Mouse (Mus musculus) embryonic facial prominence, embryonic 15.5 days (tissue): ENCODE results near the gene Cxcl12. TPM values are rescaled to one million over a fixed set of nuclear protein-coding genes. Genes with fewer than 3 reads are reported as not detected.
A peak's percentile ranks its signal among the peaks of the same experiment; 100 is the strongest.

Experiments
- ATAC-seq: fragments of 200-750 bp; cut with Nextera tagmentation; 2 replicates; pipeline ENCODE4 v1.8.0; 2017; ENCODE audit warnings: low read depth, moderate TSS enrichment; ENCODE audit not compliant: insufficient number of reproducible peaks, low FRiP score, low TSS enrichment
- H3K27ac ChIP-seq: fragments of 300-500 bp; sonication (generic); replicated peaks from 2 replicates; pipeline ENCODE4 v1.5.1; 2015; ENCODE audit warnings: mild to moderate bottlenecking, inconsistent platforms
- H3K27me3 ChIP-seq: fragments of 300-500 bp; sonication (generic); 2 replicates; pipeline ENCODE4 v1.6.1; 2015; ENCODE audit warnings: inconsistent platforms
- H3K36me3 ChIP-seq: fragments of 300-500 bp; sonication (generic); 2 replicates; pipeline ENCODE4 v1.6.1; 2015; ENCODE audit warnings: mild to moderate bottlenecking, inconsistent platforms
- H3K4me1 ChIP-seq: fragments of 300-500 bp; sonication (generic); 2 replicates; pipeline ENCODE4 v1.6.1; 2015; ENCODE audit warnings: inconsistent platforms
- H3K4me2 ChIP-seq: fragments of 300-500 bp; sonication (generic); replicated peaks from 2 replicates; pipeline ENCODE4 v1.6.1; 2015; ENCODE audit warnings: mild to moderate bottlenecking, inconsistent platforms
- H3K4me3 ChIP-seq: fragments of 300-500 bp; sonication (generic); replicated peaks from 2 replicates; pipeline ENCODE4 v1.5.1; 2015; ENCODE audit warnings: mild to moderate bottlenecking, inconsistent platforms
- H3K9ac ChIP-seq: fragments of 300-500 bp; sonication (generic); 2 replicates; pipeline ENCODE4 v1.6.1; 2015; ENCODE audit warnings: inconsistent platforms
- H3K9me3 ChIP-seq: fragments of 300-500 bp; sonication (generic); replicated peaks from 2 replicates; pipeline ENCODE4 v1.6.1; 2016; ENCODE audit warnings: inconsistent platforms
- WGBS: fragments of 180-500 bp; shearing (Covaris S2); methylation state at CpG from one replicate; pipeline ENCODE4 v1.1.7; 2015; 5-methylcytosine and 5-hydroxymethylcytosine counted together
- polyA plus RNA-seq: library from polyadenylated mRNA; unstranded; fragments of >200 nt; fragmentation: Nextera tagmentation; extraction: Ambion mirVana; gene quantifications from 2 replicates; pipeline ENCODE4 v1.2.1, GENCODE M21; 2015

Gene Cxcl12
- polyA plus RNA-seq: 261 TPM in 2 replicates

GRCm38 (mm10) chr6:117168321-117169011 lies at the start of gene Cxcl12:
Cxcl12 (plus strand) TSS chr6:117168535.
- Histone ChIP-seq H3K4me3 (peak within 1 kb of the TSS; percentile 59), H3K27me3 (peaks cover 43% of the 10 kb centered on the region), H3K27ac (peak within 1 kb of the TSS; percentile 40; the same call in 1 of the 2 replicates), H3K4me2 (peak within 1 kb of the TSS; percentile 68), H3K9ac (peak within 1 kb of the TSS; percentile 44), H3K9me3 (no peaks in the 10 kb centered on the region), H3K4me1 (peaks cover 36% of the 10 kb centered on the region), H3K36me3 (no peaks in the 10 kb centered on the region)
- under 1% methylated on average over 64 of the region's 64 CpGs for WGBS
- peak; percentile 61; the same call in 1 of the 2 replicates for ATAC-seq

- no peaks in the 10 kb centered on the region for H3K36me3 ChIP-seq
- no peak overlapping the region for H3K4me3 ChIP-seq
- H3K9me3 ChIP-seq: no peaks in the 10 kb centered on the region
- no peaks in the 10 kb centered on the region for H3K27me3 ChIP-seq
- H3K9ac ChIP-seq: no peak overlapping the region
- H3K4me1 ChIP-seq: peaks cover 5% of the 10 kb centered on the region
- H3K4me2 ChIP-seq: no peak overlapping the region
- H3K27ac ChIP-seq: no peak overlapping the region
- WGBS: 86% methylated on average over 3 of the region's 3 CpGs
- ATAC-seq: no peak
Measured at GRCm38 (mm10) chr6:117122074-117122473, 46.3 kb upstream of the Cxcl12 start.

- no peaks in the 10 kb centered on the region for H3K36me3 ChIP-seq
- no peak overlapping the region for H3K4me2 ChIP-seq
- no peak overlapping the region for H3K27ac ChIP-seq
- no peaks in the 10 kb centered on the region for H3K9me3 ChIP-seq
- no peak for ATAC-seq
- no peak overlapping the region for H3K9ac ChIP-seq
- H3K4me3 ChIP-seq: no peak overlapping the region
- 96% methylated on average over 1 of the region's 1 CpGs for WGBS
- no peaks in the 10 kb centered on the region for H3K27me3 ChIP-seq
- peaks cover 9% of the 10 kb centered on the region; the same call in 1 of the 2 replicates for H3K4me1 ChIP-seq
Measured at GRCm38 (mm10) chr6:117126356-117126755, 42.0 kb upstream of the Cxcl12 start.

DNA sequence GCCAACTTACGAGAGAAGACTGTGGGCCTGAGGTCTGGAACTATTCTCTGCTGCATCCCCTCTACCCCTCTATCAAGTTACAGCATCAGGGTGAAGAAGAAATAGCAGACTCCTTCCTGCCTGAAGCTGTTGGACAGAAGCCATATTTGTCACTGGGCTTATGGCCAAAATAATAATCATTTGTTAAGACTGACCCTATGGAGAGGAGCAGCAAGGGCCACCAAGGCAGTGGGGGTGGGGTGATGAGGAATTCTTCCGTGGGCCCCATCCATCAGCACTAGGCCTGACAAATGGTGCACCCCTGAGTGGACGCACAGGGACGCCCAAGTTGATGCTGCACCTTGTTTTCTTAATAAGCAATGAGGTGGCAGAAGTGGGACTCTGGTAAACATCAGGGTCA lies 38.9 kb upstream of the Cxcl12 start:
- Histone ChIP-seq H3K4me2 (no peak overlapping the region), H3K27me3 (no peaks in the 10 kb centered on the region), H3K27ac (no peak overlapping the region), H3K9ac (no peak overlapping the region), H3K4me3 (no peak overlapping the region), H3K36me3 (no peaks in the 10 kb centered on the region), H3K9me3 (no peaks in the 10 kb centered on the region), H3K4me1 (peaks cover 9% of the 10 kb centered on the region; the same call in 1 of the 2 replicates)
- 60% methylated on average over 4 of the region's 4 CpGs for WGBS
- no peak; the same call in 1 of the 2 replicates for ATAC-seq

GRCm38 (mm10) chr6:117130680-117131111 lies 37.6 kb upstream of the Cxcl12 start:
- Histone ChIP-seq H3K4me2 (no peak overlapping the region), H3K36me3 (no peaks in the 10 kb centered on the region), H3K27ac (no peak overlapping the region), H3K9me3 (no peaks in the 10 kb centered on the region), H3K27me3 (no peaks in the 10 kb centered on the region), H3K4me3 (no peak overlapping the region), H3K9ac (no peak overlapping the region), H3K4me1 (peaks cover 9% of the 10 kb centered on the region; the same call in 1 of the 2 replicates)
- ATAC-seq: no peak
- WGBS: 56% methylated on average over 15 of the region's 15 CpGs

DNA sequence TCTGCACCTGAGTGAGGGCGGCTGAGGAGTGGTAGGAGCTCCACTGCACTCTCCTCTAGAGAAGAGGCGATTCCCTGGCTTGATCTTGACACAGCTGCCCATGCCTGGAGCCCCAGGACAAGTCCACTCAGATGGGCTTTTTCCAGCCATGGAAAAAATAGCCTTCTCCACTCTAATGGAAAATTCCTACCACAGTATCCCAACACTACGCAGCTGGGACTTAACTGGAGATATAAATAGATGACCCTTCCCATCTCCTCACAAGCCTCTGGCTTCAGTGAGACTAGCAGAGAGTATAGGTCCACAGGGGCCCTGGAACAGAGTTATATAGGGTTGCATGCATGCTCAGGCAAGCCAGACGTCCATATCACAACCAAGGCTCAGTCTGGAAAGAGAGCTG lies 33.8 kb upstream of the Cxcl12 start:
- H3K36me3 ChIP-seq: no peaks in the 10 kb centered on the region
- WGBS: 66% methylated on average over 4 of the region's 4 CpGs
- no peak overlapping the region for H3K27ac ChIP-seq
- no peak for ATAC-seq
- H3K9me3 ChIP-seq: no peaks in the 10 kb centered on the region
- H3K4me3 ChIP-seq: no peak overlapping the region
- H3K4me1 ChIP-seq: peaks cover 11% of the 10 kb centered on the region
- H3K9ac ChIP-seq: no peak overlapping the region
- no peaks in the 10 kb centered on the region for H3K27me3 ChIP-seq
- H3K4me2 ChIP-seq: no peak overlapping the region

DNA sequence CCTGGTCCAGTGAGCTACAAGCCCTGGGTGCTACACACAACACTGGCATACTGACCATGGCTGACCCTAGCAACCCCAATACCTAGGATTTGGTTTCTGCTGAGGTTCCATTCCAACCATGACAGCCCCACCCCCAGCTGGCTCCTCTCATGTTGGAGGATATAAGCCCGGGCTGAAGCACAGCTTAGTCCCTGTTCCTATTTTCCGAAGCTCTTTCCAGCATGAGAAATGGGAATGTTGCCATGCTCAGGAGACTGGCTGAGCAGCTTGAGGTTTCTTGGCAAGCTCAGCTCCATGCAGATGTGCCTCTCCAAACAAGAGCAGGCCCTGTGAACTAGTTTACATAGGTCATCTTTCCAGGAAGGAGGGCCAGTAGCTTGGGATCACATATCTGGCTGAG lies 30.6 kb upstream of the Cxcl12 start:
- 39% methylated on average over 2 of the region's 2 CpGs for WGBS
- Histone ChIP-seq H3K9ac (no peak overlapping the region), H3K36me3 (no peaks in the 10 kb centered on the region), H3K27ac (no peak overlapping the region), H3K27me3 (no peaks in the 10 kb centered on the region), H3K9me3 (no peaks in the 10 kb centered on the region), H3K4me1 (peaks cover 8% of the 10 kb centered on the region; the same call in 1 of the 2 replicates), H3K4me3 (no peak overlapping the region), H3K4me2 (no peak overlapping the region)
- ATAC-seq: peak; percentile 51; the same call in 1 of the 2 replicates

DNA sequence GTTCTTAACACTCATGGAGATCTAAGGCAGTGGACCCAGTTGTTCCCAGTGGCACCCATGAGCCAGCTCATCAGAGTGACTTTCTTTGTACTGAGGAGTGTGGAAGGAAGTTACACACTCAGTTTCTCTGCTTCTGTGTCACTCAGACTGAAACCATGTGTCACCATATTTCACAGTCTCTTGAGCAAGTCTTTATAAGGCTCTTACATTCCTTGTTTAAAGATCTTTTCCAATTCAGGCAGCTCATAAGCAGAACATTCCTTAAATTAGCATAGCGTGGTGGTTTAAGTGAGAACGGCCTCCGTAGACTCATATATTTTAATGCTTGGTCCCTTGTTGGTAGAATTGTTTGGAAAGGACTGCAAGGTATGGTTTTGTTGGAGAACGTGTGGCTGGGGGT lies 27.4 kb upstream of the Cxcl12 start:
- no peak overlapping the region for H3K9ac ChIP-seq
- no peaks in the 10 kb centered on the region for H3K27me3 ChIP-seq
- H3K4me3 ChIP-seq: no peak overlapping the region
- H3K4me1 ChIP-seq: peaks cover 8% of the 10 kb centered on the region; the same call in 1 of the 2 replicates
- ATAC-seq: no peak
- H3K36me3 ChIP-seq: no peaks in the 10 kb centered on the region
- 62% methylated on average over 4 of the region's 4 CpGs for WGBS
- H3K27ac ChIP-seq: no peak overlapping the region
- no peak overlapping the region for H3K4me2 ChIP-seq
- no peaks in the 10 kb centered on the region for H3K9me3 ChIP-seq

- 82% methylated on average over 10 of the region's 10 CpGs for WGBS
- Histone ChIP-seq H3K27me3 (no peaks in the 10 kb centered on the region), H3K4me1 (peaks cover 7% of the 10 kb centered on the region), H3K36me3 (no peaks in the 10 kb centered on the region), H3K27ac (no peak overlapping the region), H3K9me3 (no peaks in the 10 kb centered on the region), H3K9ac (no peak overlapping the region), H3K4me3 (no peak overlapping the region), H3K4me2 (no peak overlapping the region)
- no peak for ATAC-seq
Measured at GRCm38 (mm10) chr6:117146951-117147350, 21.4 kb upstream of the Cxcl12 start.

GRCm38 (mm10) chr6:117151484-117152149 lies 16.7 kb upstream of the Cxcl12 start:
- ATAC-seq: peak; percentile 75
- H3K9ac ChIP-seq: no peak overlapping the region

DNA sequence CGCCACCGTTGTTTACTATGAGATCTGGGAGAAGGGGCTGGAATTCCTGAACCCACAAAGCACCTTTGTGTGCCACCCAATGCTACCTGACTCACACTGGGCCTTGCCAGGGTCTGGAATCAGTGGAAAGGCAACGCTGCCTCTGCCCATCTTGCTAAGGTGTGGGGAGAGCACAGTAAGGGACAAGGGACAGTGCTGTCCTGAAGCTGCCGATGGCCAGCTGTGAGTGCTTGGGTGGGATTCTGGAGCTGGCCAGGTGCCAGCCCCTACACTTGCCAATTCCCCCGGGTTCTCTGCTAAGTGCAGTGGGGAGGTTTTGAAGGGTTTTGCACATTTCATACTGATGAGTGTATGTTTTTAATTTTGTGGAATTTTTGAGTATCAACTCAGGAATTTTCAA lies 15.3 kb upstream of the Cxcl12 start:
- H3K4me1 ChIP-seq: peaks cover 28% of the 10 kb centered on the region
- H3K9ac ChIP-seq: no peak overlapping the region
- WGBS: 56% methylated on average over 5 of the region's 5 CpGs
- no peaks in the 10 kb centered on the region for H3K27me3 ChIP-seq
- no peak overlapping the region for H3K27ac ChIP-seq
- no peak overlapping the region for H3K4me2 ChIP-seq
- H3K4me3 ChIP-seq: no peak overlapping the region
- H3K36me3 ChIP-seq: no peaks in the 10 kb centered on the region
- H3K9me3 ChIP-seq: no peaks in the 10 kb centered on the region
- ATAC-seq: no peak

More at GRCm38 (mm10) chr6:117151484-117152149, 16.7 kb upstream of the Cxcl12 start:
- Histone ChIP-seq H3K4me2 (peak overlapping the region; percentile 31), H3K36me3 (no peaks in the 10 kb centered on the region), H3K9me3 (no peaks in the 10 kb centered on the region), H3K27me3 (no peaks in the 10 kb centered on the region), H3K4me3 (no peak overlapping the region), H3K27ac (peak overlapping the region; percentile 19), H3K4me1 (peaks cover 19% of the 10 kb centered on the region)
- WGBS: 7% methylated on average over 18 of the region's 18 CpGs
